Mouse (Mus musculus): ENCODE results near the gene Pdgfd.

GRCm38 (mm10) chr9:6317114-6317513 is 148.7 kb downstream of the Pdgfd start:
- TF ChIP-seq CTCF (conservative IDR thresholded peaks at IDR 0.05 in 1 of 2, IDR thresholded peaks at IDR 0.05 in 1 of 2; ENCODE audit: low read depth in 2 of 2, low read length in 2 of 2): no peak
- no peak for TF ChIP-seq NELFE (IDR thresholded peaks at IDR 0.05; ENCODE audit: low read depth, low read length)
